Mouse (Mus musculus) small intestine, adult 2 months (tissue): ENCODE measurements around the gene Gm17359.

Source experiments
- CTCF ChIP-seq: fragments of 200-500 bp; IDR thresholded peaks from 2 replicates; pipeline ENCODE4 v1.5.1; 2012; ENCODE audit warnings: low read depth, mild to moderate bottlenecking, control low read depth, inconsistent platforms, low read length, moderate library complexity, mixed read lengths; ENCODE audit not compliant: insufficient replicate concordance, insufficient read length; ENCODE audit errors: extremely low read depth
- POLR2A ChIP-seq: fragments of 200-500 bp; IDR thresholded peaks from 2 replicates; pipeline ENCODE4 v1.6.1; 2012; ENCODE audit warnings: low read depth, mild to moderate bottlenecking, control low read depth, inconsistent platforms, low read length, moderate library complexity

- no peak for TF ChIP-seq CTCF
- no peak for TF ChIP-seq POLR2A
These were observed 74.2 kb downstream of the Gm17359 start for GRCm38 (mm10) chr3:79410629-79410995.
